Mouse (Mus musculus): Measurements from ENCODE around the gene Insig1.

Insig1 gene

DNA sequence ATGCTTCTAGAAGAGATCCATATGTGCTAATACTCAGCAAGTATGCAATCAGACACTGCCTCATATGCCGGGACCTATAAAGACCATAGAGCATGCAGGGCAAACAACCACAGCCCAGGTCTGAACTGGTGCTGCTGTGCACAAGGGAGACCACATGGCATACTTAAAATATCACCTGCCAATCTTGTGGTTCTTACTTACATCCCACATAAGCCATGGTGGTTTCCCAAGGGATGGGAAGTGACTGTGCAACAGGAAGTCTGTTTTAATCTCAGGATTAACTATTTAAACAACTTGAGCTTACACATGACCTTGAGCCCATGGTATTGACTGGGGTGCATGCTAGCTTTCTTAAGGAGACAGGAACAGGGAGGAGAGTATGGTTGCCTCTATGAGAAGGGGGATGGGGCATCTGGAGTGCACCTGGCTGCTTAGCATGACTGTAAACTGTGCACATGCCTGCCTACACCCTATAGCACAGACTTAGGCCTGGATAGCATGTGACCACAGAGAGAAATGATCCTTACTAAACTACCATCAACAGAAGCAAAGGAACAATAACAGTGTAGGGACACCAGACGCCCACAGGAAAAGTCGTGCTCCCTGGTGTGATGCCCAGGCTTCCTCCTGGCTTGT is 7.1 kb upstream of the Insig1 start:
- DNase-seq (ENCODE audit: low spot score), result no peak

DNA sequence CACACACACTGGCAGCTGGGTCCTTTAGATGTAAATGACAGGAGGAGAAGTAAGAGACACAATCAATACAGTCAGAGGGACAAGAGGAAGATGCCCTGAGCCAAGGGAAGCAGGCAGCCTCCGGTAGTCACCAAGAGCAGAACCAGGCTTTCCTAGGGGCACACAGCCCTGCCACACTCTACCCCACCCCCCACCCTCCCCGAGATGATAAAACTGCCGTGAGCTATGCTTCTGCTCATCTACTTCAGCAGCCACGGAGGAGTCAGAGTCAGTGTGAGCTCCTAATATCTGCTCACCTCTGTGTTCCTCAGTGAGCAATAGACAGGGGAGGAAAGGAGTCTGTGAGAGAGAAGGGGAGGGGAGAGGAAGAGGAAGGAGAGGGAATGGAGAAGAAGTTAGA is 5.9 kb upstream of the Insig1 start:
- DNase-seq (ENCODE audit: low spot score), result no peak

- no peak for DNase-seq (ENCODE audit: low spot score)
Observed at GRCm38 (mm10) chr5:28066311-28066710, 4.9 kb upstream of the Insig1 start.

- DNase-seq (ENCODE audit: low spot score), result peak; percentile 6
Observed at GRCm38 (mm10) chr5:28070149-28070827, 875 bp upstream of the Insig1 start.

- DNase-seq (ENCODE audit: low spot score), result peak; percentile 85
Observed at GRCm38 (mm10) chr5:28071456-28072223, 477 bp downstream of the Insig1 start.

DNA sequence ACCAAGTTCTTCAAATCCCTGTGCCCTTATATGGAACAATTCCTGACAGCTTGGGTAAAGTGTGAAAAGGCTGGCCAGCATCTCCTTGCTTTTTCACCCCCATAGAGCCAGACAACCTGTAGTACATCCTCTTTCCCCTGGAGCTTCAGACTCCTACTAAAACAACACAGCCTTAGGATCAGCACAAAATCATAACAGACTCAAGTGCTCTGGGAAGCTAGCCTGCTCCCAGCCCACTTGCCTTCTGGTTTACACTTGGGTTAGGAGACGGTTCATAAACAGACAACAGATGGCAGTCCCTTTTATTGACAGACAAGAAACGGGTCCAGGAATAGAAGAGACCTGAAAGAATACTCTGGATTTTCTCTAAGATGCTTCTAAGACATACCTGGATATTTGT is 8.3 kb downstream of the Insig1 start:
- no peak for DNase-seq (ENCODE audit: low spot score)

DNA sequence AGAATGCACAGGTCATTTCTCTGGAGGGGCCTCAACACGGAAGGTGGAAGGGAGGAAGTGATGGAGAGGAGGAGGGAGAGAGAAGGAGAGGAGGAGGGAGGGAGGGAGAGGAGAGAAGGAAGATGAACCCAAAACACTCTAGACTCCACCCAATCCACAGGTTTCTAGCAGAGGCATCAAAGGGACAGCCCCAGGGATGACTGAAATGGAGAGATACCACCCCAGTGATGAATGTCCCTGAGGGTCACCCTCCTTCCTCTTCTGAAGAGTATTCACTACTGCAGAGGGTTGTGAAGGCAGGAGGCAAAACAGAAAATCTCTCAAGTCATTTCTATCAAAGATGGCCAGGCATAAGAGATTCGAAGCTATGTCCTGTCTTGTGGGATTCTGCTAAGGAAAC is 10.0 kb downstream of the Insig1 start:
- no peak for DNase-seq (ENCODE audit: low spot score)

GRCm38 (mm10) chr5:28081822-28082221 is 10.7 kb downstream of the Insig1 start:
- no peak for DNase-seq (ENCODE audit: low spot score)

- no peak for DNase-seq (ENCODE audit: low spot score)
Observed at GRCm38 (mm10) chr5:28082312-28082711, 11.1 kb downstream of the Insig1 start.

DNA sequence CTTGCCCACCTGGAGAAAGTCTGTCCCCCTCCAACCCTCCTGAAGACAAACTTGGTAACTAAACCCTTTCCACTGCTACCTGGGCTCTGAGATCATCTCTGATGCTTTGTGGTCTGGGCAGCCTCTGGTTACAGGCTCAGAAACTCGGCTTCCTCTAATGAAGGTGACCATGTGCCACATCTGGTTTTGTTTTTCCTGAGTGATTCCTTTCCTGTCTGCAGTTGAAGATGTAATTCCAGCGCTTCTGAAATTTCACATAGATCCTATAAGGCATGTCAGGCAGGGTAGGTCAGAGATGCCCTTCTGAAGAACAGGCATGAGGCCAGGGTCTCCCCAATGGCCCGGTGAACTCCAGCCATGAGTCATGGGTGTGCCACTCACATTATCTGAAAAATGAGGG is 11.6 kb downstream of the Insig1 start:
- no peak for DNase-seq (ENCODE audit: low spot score)

DNA sequence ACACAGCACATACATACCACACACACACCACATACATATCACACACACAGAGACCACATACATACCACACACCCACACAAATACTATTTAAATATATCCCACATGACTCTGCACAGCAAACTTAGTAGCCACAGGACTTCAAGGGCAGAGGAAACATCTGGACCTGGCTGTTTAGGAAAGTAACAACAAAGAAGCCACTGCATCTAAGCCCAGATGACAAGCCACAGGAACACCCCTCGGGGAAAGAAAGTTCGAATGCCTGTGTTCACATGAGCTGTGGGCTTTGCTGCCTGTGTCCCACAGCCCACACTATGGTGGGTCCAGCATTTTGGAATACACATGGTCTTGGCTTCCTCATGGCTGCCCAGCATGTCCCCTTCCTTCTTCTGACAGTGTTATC is 13.6 kb downstream of the Insig1 start:
- DNase-seq (ENCODE audit: low spot score), result no peak

GRCm38 (mm10) chr5:28090547-28090946 is 19.4 kb downstream of the Insig1 start:
- no peak for DNase-seq (ENCODE audit: low spot score)

- no peak for DNase-seq (ENCODE audit: low spot score)
Observed at GRCm38 (mm10) chr5:28092327-28092726, 21.2 kb downstream of the Insig1 start.

DNA sequence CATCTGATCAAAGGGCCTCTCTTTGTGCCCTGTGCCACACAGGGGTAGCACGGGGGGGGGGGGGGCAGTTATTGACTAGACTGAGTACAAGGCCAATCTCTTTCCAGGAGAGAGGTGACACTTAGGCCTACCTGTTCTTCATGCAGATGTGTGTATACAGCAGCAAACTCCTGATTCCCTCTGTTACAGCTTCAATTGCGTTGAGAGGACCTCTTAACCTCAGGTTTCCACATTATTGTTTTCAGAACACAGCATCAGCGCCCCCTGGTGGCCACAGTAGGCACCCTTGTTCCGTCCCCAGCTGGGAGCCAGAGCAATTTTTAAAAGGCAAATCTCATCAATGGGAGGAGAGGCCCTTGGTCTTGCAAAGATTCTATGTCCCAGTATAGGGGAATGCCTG is 22.7 kb downstream of the Insig1 start:
- peak; percentile 64 for DNase-seq (ENCODE audit: low spot score)

DNA sequence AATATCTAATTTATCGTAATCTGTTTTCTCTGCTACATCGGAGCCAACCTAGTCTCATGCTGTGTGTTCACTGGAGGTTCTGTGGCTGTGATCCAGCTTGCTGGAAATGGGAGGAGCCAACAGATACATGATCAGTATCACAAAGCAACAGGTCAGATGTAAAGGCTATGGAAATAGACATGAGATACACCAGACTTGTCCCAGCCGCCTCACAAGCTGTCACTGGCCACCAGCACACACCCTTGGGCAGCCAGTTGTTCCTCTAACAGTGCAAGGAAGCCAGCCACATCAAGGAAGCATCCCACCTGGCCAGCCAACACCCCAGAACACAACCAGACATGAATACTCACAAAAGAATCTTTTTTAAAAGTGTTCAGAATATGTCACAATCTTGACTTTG is 23.2 kb downstream of the Insig1 start:
- no peak for DNase-seq (ENCODE audit: low spot score)

- DNase-seq (ENCODE audit: low spot score), result no peak
Observed at GRCm38 (mm10) chr5:28094846-28095245, 23.7 kb downstream of the Insig1 start.

- no peak for DNase-seq (ENCODE audit: low spot score)
Observed at GRCm38 (mm10) chr5:28095671-28096070, 24.5 kb downstream of the Insig1 start.

GRCm38 (mm10) chr5:28106966-28107365 is 35.8 kb downstream of the Insig1 start:
- no peak for DNase-seq (ENCODE audit: low spot score)

DNA sequence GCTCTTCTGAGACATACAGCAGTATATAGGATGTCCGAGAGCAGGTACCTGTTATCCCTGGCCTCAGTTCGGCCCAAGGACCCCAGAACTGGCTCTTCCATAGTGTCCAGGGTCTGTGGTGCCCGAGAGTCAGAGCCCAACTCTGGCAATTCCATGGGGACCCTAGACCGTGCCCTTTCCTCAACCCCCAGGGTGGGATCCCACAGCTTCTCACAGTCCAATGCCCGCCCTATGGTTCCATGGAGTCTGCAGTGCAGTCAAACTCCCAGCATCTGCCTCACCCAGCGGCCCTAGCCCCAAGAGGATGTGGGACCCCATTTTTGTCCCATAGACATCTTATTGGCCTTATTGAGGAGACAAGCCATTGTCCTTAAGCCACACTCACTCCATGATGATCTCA is 36.8 kb downstream of the Insig1 start:
- DNase-seq (ENCODE audit: low spot score), result no peak

DNA sequence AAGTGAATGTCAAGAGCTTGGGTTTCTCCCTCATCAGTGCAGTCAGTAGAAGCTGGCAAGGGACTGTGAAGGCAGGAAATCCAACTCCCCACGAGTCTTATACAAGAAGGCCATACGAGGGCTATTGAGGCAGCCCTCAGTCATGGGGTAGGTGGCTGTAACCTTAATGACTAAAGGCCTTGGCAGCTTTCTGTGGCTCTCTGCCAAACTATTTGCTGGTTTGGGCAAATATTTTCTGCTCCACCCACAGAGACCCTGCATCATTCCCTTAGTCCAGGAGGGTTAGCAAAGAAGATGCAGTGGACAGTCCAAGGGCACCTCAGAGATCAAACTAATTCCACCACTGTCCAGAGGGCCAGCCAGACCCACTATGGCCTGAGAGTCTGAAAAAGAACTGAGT is 39.7 kb downstream of the Insig1 start:
- no peak for DNase-seq (ENCODE audit: low spot score)

DNA sequence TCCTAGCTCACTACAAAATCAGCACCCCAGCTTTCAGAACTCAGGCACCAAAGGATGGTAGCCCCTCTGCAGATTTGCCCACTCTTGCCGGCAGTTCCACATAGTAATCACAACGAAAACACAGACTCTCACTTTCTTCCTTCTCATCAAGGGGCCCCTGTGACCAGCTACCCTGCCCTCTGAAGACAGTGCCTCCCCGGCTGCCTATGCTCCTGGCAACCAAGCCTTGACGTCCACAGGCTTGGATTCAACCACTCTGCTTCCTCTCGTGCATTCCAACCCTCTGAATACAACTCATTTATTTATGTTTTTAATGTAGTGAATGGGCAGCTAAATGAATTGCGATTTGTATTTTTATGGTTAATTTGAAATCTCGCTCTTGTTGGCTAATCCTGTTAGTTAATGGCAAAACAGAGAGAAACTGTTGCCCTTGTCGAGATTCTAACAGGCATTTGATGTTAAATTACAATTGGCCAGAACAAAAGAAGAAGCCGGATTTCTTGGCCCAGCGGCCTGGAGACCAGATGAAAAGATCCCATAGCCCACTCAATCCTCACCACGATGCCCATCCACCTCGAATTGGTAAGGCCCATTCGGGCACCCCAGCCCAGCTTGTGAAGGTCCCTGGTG is 46.2 kb downstream of the Insig1 start:
- DNase-seq (ENCODE audit: low spot score), result no peak

DNA sequence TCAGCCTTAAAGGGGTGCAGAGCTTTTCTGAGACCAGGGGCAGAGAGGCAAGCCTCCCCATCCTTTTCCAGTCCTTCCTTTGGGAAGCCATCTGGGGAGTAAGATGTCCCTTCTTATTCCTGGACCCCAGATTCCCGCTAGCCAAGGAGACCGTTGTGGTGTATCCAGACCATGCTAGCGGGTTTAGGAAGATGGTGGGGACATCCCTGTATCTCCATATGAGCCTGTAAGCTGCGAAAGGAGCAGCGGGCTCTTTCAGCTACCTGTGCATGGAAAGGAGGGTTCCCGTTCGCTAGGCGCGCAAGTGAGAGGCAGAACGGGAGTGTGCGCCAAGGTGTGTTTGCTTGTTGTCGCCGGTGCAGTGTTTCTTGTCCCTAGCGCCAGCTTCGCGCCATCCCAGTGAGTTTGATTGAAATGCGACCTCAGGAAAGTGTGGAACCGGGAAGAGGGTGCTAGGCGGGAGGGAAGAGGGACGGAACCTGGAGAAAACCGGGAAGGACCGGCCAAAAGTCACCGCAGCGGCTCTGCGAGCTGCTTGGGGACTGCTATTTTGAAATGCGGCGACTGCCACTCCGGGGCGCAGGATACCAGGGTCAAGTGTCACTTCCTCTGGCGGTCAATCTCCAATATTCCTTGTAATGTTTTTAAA is 46.8 kb downstream of the Insig1 start:
- no peak for DNase-seq (ENCODE audit: low spot score)

All from T-cell, adult 2 months (primary cell).